Mouse (Mus musculus) T-helper 1 cell (primary cell): ENCODE data around the gene Otor.

Source experiments
- in situ Hi-C: fragments of 300-600 bp; cut with MboI, MseI; formaldehyde crosslinking; loops from one replicate; pipeline ENCODE4 v1.15.1; 2025; ENCODE audit warnings: high pct_unique_total_duplicates

Gene Otor

DNA sequence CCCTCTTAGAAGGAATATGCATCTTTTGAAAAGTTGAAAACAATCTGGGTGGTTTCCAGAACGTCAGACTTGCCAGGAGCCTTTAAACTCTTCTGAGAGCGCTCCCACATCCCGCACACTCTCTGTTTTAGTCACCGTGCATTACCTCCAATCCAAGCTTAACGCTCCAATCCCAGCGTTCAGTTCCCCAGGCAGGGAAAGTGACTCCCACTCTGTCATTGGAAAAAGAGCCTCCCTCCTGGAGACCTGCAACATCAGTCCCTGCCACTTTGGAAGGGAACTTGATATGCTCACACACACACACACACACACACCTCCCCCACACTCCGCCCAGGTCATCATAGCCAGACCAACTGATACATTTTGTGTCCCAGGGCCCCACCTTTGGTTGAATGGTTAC lies 39.9 kb downstream of the Otor start:
- in situ Hi-C loops, result no loop called here

DNA sequence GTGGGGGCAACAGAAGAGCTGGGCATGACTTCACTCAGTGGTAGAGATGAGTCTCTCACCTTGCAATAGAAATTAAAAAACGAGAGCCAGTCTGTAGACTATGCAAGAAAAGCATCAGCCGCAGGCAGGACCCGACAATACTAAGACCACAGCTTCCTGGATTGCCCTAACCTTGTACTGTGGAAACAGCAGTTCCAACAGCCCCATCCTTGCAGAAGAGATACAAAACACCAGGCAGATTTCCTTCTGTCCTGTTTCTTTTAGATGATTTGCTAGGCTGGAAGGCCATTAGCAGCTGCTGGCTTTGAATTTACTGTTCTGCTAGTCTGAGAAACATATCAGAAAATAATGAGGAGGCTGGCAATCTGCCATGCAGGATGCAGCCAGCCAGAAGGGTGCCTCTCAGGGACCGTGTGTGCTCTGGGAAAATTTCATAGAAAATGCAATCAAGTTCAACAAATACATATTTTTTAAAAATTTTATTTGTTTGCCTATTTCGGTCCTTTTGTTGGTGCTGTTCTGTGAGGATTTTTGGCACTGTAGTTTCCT lies 52.9 kb downstream of the Otor start:
- in situ Hi-C loops, result no loop called here
